Mouse (Mus musculus) hematopoietic multipotent progenitor cell, adult 10-12 weeks (in vitro differentiated cells): ENCODE data around the gene Ccdc175. TPM values are rescaled to one million over a fixed set of nuclear protein-coding genes. Genes with fewer than 3 reads are reported as not detected.

Source experiments
- polyA plus RNA-seq: library from polyadenylated mRNA; stranded (reverse); fragments of >175 nt; gene quantifications from 2 replicates; pipeline ENCODE4 v1.2.3, GENCODE M21; 2012; ENCODE audit warnings: low replicate concordance

Gene Ccdc175
- polyA plus RNA-seq, result not detected in 2 replicates

GRCm38 (mm10) chr12:72184929-72185328 lies at the start of gene Ccdc175:
Ccdc175 (minus strand) TSS chr12:72185029.

GRCm38 (mm10) chr12:72085329-72086165 lies 99.3 kb downstream of the Ccdc175 start, which contains the start of the genes L3hypdh and Jkamp:
L3hypdh (minus strand) TSS chr12:72085439.
Jkamp (plus strand) TSS chr12:72085589.

GRCm38 (mm10) chr12:72070327-72071269 lies 114.2 kb downstream of the Ccdc175 start, which contains the start of gene Gpr135:
Gpr135 (minus strand) TSS chr12:72071125.

Other genes with a start within 250 kb of the Ccdc175 start
- 0.07 and 0.41 TPM in 2 replicates for gene Gpr135, start 113.9 kb downstream of the Ccdc175 start, polyA plus RNA-seq
- 0.31 and 0.33 TPM in 2 replicates for gene L3hypdh, start 99.6 kb downstream of the Ccdc175 start, polyA plus RNA-seq
- 8.7 and 12.2 TPM in 2 replicates for gene Jkamp, start 99.4 kb downstream of the Ccdc175 start, polyA plus RNA-seq
- 5.0 and 13.2 TPM in 2 replicates for gene Rtn1, start 224.0 kb upstream of the Ccdc175 start, polyA plus RNA-seq